In genomic region chr10:66565374-66565773, GRCm38 (mm10) we compare ENCODE assay signal across 20 mouse cellular contexts.
"Had no signal": no experiment of that assay in that cellular context is flagged by ENCODE, and none has a peak within 500 bp of the region (broad histone marks: within the 10 kb centered on the region; RNA-seq: fewer than 3 reads in every experiment).

No protein-coding gene starts in this region.

- H3K9ac ChIP-seq: limb, embryonic 13.5 days; liver, embryonic 12.5 days; liver, embryonic 15.5 days; lung, embryonic 15.5 days; neural tube, embryonic 15.5 days had no signal

- H3K4me2 ChIP-seq: limb, embryonic 13.5 days; liver, embryonic 12.5 days; liver, embryonic 15.5 days; lung, embryonic 15.5 days; midbrain, embryonic 11.5 days; neural tube, embryonic 15.5 days had no signal

- H3K4me1 ChIP-seq: limb, embryonic 10.5 days; limb, embryonic 13.5 days; liver, embryonic 12.5 days; liver, embryonic 15.5 days; lung, embryonic 15.5 days; megakaryocyte, embryonic 14.5 days; neural tube, embryonic 15.5 days had no signal

- DNase-seq: kidney, adult 18-20 months; kidney, adult 9 months; kidney, postnatal 14 days; kidney, postnatal 4 days; liver; lung, adult 18-20 months; lung, postnatal 10 days; lung, postnatal 36 days; thymus, adult 18-20 months; thymus, postnatal 36 days had no signal

- H3K27me3 ChIP-seq: limb, embryonic 13.5 days; liver, embryonic 12.5 days; liver, embryonic 15.5 days; lung, embryonic 15.5 days; megakaryocyte, embryonic 14.5 days; neural tube, embryonic 15.5 days had no signal

- H3K36me3 ChIP-seq: limb, embryonic 10.5 days; limb, embryonic 13.5 days; liver, embryonic 12.5 days; liver, embryonic 15.5 days; lung, embryonic 15.5 days; neural tube, embryonic 15.5 days had no signal

- H3K27ac ChIP-seq: limb, embryonic 10.5 days; limb, embryonic 13.5 days; liver, embryonic 12.5 days; liver, embryonic 15.5 days; lung, embryonic 15.5 days; neural tube, embryonic 15.5 days had no signal

- ATAC-seq: intestine, embryonic 16.5 days; liver, embryonic 12.5 days had no signal

- H3K9me3 ChIP-seq: limb, embryonic 10.5 days; limb, embryonic 13.5 days; liver, embryonic 12.5 days; liver, embryonic 15.5 days; lung, embryonic 15.5 days; neural tube, embryonic 15.5 days had no signal

- H3K4me3 ChIP-seq: limb, embryonic 10.5 days; limb, embryonic 13.5 days; liver, embryonic 12.5 days; liver, embryonic 15.5 days; lung, embryonic 15.5 days; megakaryocyte, embryonic 14.5 days; myocyte; neural tube, embryonic 15.5 days had no signal
